Mouse (Mus musculus): ENCODE measurements around the gene Frem1. TPM values are rescaled to one million over a fixed set of nuclear protein-coding genes. Genes with fewer than 3 reads are reported as not detected.

Gene Frem1
- total RNA-seq, 4 experiments from 2014 or later: 1.9 to 3.7 (median 2.8) TPM

Other genes starting within 250 kb of the Frem1 start
- gene Zdhhc21, start 192.4 kb downstream of the Frem1 start, total RNA-seq (2022): 10 to 100 TPM; 44.0 to 53.3 (median 47.5) TPM
- under 1 TPM in 1 of 4 experiments, not detected in 3; 0.19 TPM for gene Cer1, start 167.2 kb downstream of the Frem1 start, total RNA-seq (2022)

Data from layer of hippocampus, adult 8-10 months (tissue).